Mouse (Mus musculus): ENCODE measurements at regions not wholly inside any gene's neighbourhood (a gene's known extent, or its start where the extent isn't known, plus 50 kb on each side); places are given as distances from the start of the nearest gene placed in this dataset.

GRCm38 (mm10) chr14:58678126-58678656 lies 464.5 kb downstream of the 1700129C05Rik start:
- TF ChIP-seq CTCF (IDR thresholded peaks at IDR 0.05; ENCODE audit: extremely low read depth, insufficient read depth, low read length) (no peak), POLR2A (IDR thresholded peaks at IDR 0.05; ENCODE audit: extremely low read depth, insufficient read depth, low read length) (no peak)
